Mouse (Mus musculus) embryonic facial prominence, embryonic 12.5 days (tissue): Measurements from ENCODE around the gene Itga11. TPM values are rescaled to one million over a fixed set of nuclear protein-coding genes. Genes with fewer than 3 reads are reported as not detected.
A peak's percentile ranks its signal among the peaks of the same experiment; 100 is the strongest.

Experiments used
- ATAC-seq: fragments of 200-750 bp; cut with Nextera tagmentation; 2 replicates; pipeline ENCODE4 v1.8.0; 2017; ENCODE audit not compliant: insufficient number of reproducible peaks, insufficient read depth, low FRiP score, low TSS enrichment
- H3K27ac ChIP-seq: fragments of 300-500 bp; sonication (generic); 2 replicates; pipeline ENCODE4 v1.5.1; 2016; ENCODE audit warnings: mild to moderate bottlenecking
- H3K27me3 ChIP-seq: fragments of 300-500 bp; sonication (generic); 2 replicates; pipeline ENCODE4 v1.6.1; 2016; ENCODE audit warnings: mild to moderate bottlenecking, moderate library complexity
- H3K36me3 ChIP-seq: fragments of 300-500 bp; sonication (generic); 2 replicates; pipeline ENCODE4 v1.6.1; 2016; ENCODE audit warnings: mild to moderate bottlenecking
- H3K4me1 ChIP-seq: fragments of 300-500 bp; sonication (generic); 2 replicates; pipeline ENCODE4 v1.6.1; 2016
- H3K4me2 ChIP-seq: fragments of 300-500 bp; sonication (generic); replicated peaks from 2 replicates; pipeline ENCODE4 v1.6.1; 2016; ENCODE audit warnings: mild to moderate bottlenecking, moderate library complexity
- H3K4me3 ChIP-seq: fragments of 300-500 bp; sonication (generic); 2 replicates; pipeline ENCODE4 v1.5.1; 2016; ENCODE audit warnings: mild to moderate bottlenecking
- H3K9ac ChIP-seq: fragments of 300-500 bp; sonication (generic); 2 replicates; pipeline ENCODE4 v1.6.1; 2016; ENCODE audit warnings: mild to moderate bottlenecking, moderate library complexity
- H3K9me3 ChIP-seq: fragments of 300-500 bp; sonication (generic); 2 replicates; pipeline ENCODE4 v1.6.1; 2016; ENCODE audit warnings: mild to moderate bottlenecking, moderate library complexity
- WGBS: fragments of 180-500 bp; shearing (Covaris S2); methylation state at CpG from one replicate; pipeline ENCODE4 v1.1.7; 2016; 5-methylcytosine and 5-hydroxymethylcytosine counted together
- polyA plus RNA-seq: library from polyadenylated mRNA; unstranded; fragments of >200 nt; fragmentation: Nextera tagmentation; extraction: Ambion mirVana; gene quantifications from 2 replicates; pipeline ENCODE4 v1.2.1, GENCODE M21; 2016

Itga11 gene
- 3.9 and 4.3 TPM in 2 replicates for polyA plus RNA-seq

DNA sequence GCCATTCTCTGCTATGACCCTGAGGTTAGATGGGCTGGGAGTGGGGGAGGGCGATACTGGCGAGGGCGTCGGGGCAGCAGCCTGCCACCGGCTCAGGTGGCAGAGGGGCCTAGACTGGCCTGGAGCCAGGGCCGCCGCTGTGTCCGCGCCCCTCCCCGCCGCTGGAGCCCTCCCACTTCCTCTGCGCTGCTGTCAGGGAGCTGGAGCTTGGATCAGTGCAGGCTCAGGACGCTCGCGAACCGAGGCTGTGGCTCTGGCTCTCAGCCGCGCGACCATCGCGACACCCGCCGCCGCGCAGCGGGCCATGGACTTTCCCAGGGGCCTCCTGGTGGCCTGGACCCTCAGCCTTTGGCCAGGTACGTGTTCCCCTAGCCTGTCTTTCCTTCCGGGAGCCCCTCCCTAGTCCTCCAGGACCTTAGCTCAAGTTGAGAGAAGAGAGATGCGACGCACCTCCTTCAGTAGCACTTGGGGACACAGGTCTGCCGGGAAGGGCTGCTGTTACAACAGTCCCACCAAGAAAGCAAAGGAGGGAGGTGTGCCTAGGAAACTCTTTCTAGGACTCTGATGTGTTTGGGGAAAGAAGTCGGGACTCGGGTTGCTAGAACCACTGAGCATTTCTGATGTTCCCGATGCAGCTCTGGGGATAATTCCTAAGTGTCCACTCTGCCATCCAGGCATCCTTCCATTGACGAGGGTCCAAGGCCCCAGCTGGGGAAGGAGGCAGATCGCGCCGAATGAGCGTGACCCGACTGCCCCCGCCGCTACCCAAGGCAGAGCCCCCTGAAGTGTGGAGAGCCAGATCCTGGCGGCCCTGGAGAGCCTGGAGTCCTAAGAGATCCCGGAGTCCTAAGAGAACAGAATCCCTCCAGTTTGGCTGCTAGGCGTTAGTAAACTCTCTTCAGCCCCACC lies at the start of gene Itga11:
TSS of gene Itga11 (plus strand) at position 186 of the 909 bp plus-strand sequence.
- ATAC-seq = peak; percentile 87; the same call in 1 of the 2 replicates
- peaks cover 19% of the 10 kb centered on the region for H3K4me1 ChIP-seq
- 1% methylated on average over 45 of the region's 45 CpGs for WGBS
- no peak within 1 kb of the TSS; the same call in 1 of the 2 replicates for H3K27ac ChIP-seq
- H3K4me2 ChIP-seq = peak within 1 kb of the TSS; percentile 61
- no peaks in the 10 kb centered on the region for H3K36me3 ChIP-seq
- peaks cover 22% of the 10 kb centered on the region for H3K27me3 ChIP-seq
- H3K4me3 ChIP-seq = peak within 1 kb of the TSS; percentile 40
- H3K9me3 ChIP-seq = no peaks in the 10 kb centered on the region
- peak within 1 kb of the TSS; percentile 43 for H3K9ac ChIP-seq

DNA sequence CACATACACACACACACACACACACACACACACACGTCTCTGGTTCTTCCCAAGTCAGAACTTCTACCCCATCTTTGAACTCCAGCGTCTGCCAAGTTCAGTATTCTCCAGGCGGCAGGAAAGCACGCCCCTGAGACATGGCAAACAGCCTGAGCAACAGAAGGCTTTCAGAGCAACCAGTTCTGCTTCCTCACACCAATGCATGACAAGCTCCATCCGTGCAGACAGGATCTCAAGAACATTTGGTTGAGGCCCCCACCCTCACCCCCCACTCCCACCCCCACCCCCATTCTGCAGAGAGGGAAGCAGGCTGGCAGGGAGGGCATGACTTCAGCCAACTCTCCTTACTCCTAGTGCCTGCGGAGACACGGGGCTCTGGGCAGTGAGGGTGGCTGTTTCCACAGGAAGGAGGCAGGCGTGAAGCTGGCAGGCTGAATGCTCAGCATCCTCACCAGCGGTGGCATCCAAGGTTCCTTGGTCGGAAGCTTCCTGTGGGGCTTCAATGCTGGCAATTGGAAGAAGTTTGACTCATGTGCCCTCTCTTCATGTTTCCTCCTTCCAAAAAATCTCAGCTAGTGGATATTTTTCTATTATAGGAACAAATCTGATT lies 46.9 kb upstream of the Itga11 start:
- 77% methylated on average over 10 of the region's 10 CpGs for WGBS
- H3K36me3 ChIP-seq = no peaks in the 10 kb centered on the region
- H3K27me3 ChIP-seq = no peaks in the 10 kb centered on the region
- H3K4me2 ChIP-seq = no peak overlapping the region
- H3K9me3 ChIP-seq = no peaks in the 10 kb centered on the region
- 0 out of 2 replicates have a peak, but pooled peaks cover 3% of the 10 kb centered on the region for H3K4me1 ChIP-seq
- H3K4me3 ChIP-seq = no peak overlapping the region
- H3K27ac ChIP-seq = no peak overlapping the region
- no peak for ATAC-seq
- H3K9ac ChIP-seq = no peak overlapping the region

DNA sequence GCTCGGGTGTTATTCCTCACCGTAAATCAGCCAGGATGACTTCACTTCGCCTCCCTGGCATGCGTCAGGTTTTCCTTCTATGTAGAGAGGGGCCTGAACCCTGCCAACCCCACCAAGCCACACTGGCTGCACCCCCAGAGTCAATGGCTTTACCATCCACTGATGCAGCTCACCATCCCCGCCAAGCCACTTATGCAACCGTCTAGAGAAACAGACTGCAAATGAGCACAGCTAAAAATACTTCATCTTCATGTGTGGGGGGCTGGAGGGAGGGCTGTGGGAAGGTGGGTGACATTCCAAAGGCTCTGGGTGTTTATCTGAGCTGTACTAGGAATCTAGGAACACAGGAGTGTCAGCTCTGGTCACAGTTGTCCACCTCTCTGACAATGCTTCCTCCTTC lies 45.2 kb upstream of the Itga11 start:
- no peaks in the 10 kb centered on the region for H3K27me3 ChIP-seq
- no peak overlapping the region for H3K4me3 ChIP-seq
- ATAC-seq = no peak
- H3K9me3 ChIP-seq = peaks cover 3% of the 10 kb centered on the region; the same call in 1 of the 2 replicates
- no peak overlapping the region for H3K9ac ChIP-seq
- no peaks in the 10 kb centered on the region for H3K36me3 ChIP-seq
- WGBS = 74% methylated on average over 6 of the region's 6 CpGs
- H3K27ac ChIP-seq = no peak overlapping the region
- H3K4me2 ChIP-seq = no peak overlapping the region
- 0 out of 2 replicates have a peak, but pooled peaks cover 2% of the 10 kb centered on the region for H3K4me1 ChIP-seq

DNA sequence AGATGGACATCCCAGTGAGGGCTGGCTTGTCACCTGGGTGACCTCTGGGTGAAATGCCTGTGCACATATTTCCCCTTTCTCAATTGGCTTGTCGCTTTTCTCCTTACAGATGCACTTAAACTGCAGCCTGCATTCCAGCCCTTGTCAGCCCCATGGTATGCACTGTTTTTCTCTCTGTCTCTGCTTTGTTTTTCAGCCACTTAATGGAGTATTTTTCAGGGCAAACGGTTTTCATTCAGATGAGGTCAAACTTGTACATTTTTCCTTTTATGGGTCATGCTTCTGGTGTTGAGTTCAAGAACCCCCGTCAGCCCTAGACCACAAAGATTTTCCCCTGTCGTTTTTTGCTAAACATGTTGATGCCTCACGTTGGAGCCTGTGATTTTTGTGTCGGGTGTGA lies 39.6 kb upstream of the Itga11 start:
- Histone ChIP-seq H3K9me3 (peaks cover 3% of the 10 kb centered on the region; the same call in 1 of the 2 replicates), H3K4me1 (0 out of 2 replicates have a peak, but pooled peaks cover 3% of the 10 kb centered on the region), H3K27ac (no peak overlapping the region), H3K36me3 (no peaks in the 10 kb centered on the region), H3K9ac (no peak overlapping the region), H3K4me2 (no peak overlapping the region), H3K4me3 (no peak overlapping the region), H3K27me3 (no peaks in the 10 kb centered on the region)
- no peak for ATAC-seq
- 33% methylated on average over 6 of the region's 6 CpGs for WGBS

GRCm38 (mm10) chr9:62639686-62640085 lies 37.9 kb upstream of the Itga11 start:
- Histone ChIP-seq H3K27me3 (no peaks in the 10 kb centered on the region), H3K36me3 (no peaks in the 10 kb centered on the region), H3K4me1 (peaks cover 8% of the 10 kb centered on the region; the same call in 1 of the 2 replicates), H3K4me2 (no peak overlapping the region), H3K9ac (no peak overlapping the region), H3K27ac (no peak overlapping the region), H3K9me3 (peaks cover 3% of the 10 kb centered on the region; the same call in 1 of the 2 replicates), H3K4me3 (no peak overlapping the region)
- ATAC-seq = no peak
- 66% methylated on average over 4 of the region's 4 CpGs for WGBS

GRCm38 (mm10) chr9:62640188-62640587 lies 37.4 kb upstream of the Itga11 start:
- H3K27ac ChIP-seq = no peak overlapping the region
- H3K9ac ChIP-seq = no peak overlapping the region
- no peaks in the 10 kb centered on the region for H3K27me3 ChIP-seq
- H3K4me2 ChIP-seq = no peak overlapping the region
- no peak for ATAC-seq
- 97% methylated on average over 2 of the region's 2 CpGs for WGBS
- peaks cover 3% of the 10 kb centered on the region; the same call in 1 of the 2 replicates for H3K9me3 ChIP-seq
- H3K36me3 ChIP-seq = no peaks in the 10 kb centered on the region
- H3K4me1 ChIP-seq = peaks cover 13% of the 10 kb centered on the region; the same call in 1 of the 2 replicates
- H3K4me3 ChIP-seq = no peak overlapping the region

GRCm38 (mm10) chr9:62645716-62646400 lies 31.8 kb upstream of the Itga11 start:
- no peak overlapping the region; the same call in 1 of the 2 replicates for H3K9ac ChIP-seq
- H3K4me2 ChIP-seq = no peak overlapping the region
- WGBS = 72% methylated on average over 6 of the region's 6 CpGs
- H3K9me3 ChIP-seq = no peaks in the 10 kb centered on the region
- peaks cover 31% of the 10 kb centered on the region for H3K4me1 ChIP-seq
- H3K27ac ChIP-seq = peak overlapping the region; percentile 48
- H3K4me3 ChIP-seq = no peak overlapping the region
- no peak for ATAC-seq
- no peaks in the 10 kb centered on the region for H3K36me3 ChIP-seq
- no peaks in the 10 kb centered on the region for H3K27me3 ChIP-seq

- H3K4me2 ChIP-seq = no peak overlapping the region
- ATAC-seq = no peak
- H3K9ac ChIP-seq = no peak overlapping the region
- peak overlapping the region; percentile 48; the same call in 1 of the 2 replicates for H3K27ac ChIP-seq
- no peaks in the 10 kb centered on the region for H3K9me3 ChIP-seq
- peaks cover 31% of the 10 kb centered on the region for H3K4me1 ChIP-seq
- no peaks in the 10 kb centered on the region for H3K36me3 ChIP-seq
- no peak overlapping the region for H3K4me3 ChIP-seq
- H3K27me3 ChIP-seq = no peaks in the 10 kb centered on the region
- WGBS = 30% methylated on average over 7 of the region's 7 CpGs
These were observed 30.9 kb upstream of the Itga11 start for GRCm38 (mm10) chr9:62646721-62647183.

- Histone ChIP-seq H3K9ac (no peak overlapping the region), H3K4me1 (peaks cover 27% of the 10 kb centered on the region), H3K9me3 (no peaks in the 10 kb centered on the region), H3K4me3 (no peak overlapping the region), H3K36me3 (no peaks in the 10 kb centered on the region), H3K27me3 (no peaks in the 10 kb centered on the region), H3K27ac (peak overlapping the region; percentile 69), H3K4me2 (0 out of 2 replicates have a peak overlapping the region, but pooled peaks have one; percentile 9)
- 66% methylated on average over 3 of the region's 3 CpGs for WGBS
- no peak for ATAC-seq
These were observed 28.2 kb upstream of the Itga11 start for GRCm38 (mm10) chr9:62649444-62649843.

DNA sequence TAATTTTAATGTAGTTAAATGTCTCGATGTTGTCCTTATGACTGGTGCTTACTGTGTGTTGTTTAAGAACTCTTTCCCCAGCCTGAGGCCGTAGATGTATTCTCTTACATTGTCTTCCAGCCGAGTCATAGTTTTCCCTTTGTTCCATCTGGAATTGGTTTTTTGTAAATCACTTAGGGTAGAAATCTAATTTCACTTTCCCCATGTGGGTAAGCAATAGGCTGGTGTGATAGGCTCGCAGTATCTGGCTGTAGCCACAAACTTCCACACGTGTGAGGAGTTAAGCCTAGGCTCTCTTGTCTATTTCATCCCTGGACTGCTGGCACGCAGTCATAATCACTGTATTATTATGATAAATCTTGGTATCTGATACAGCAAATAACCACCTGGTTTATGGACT lies 26.9 kb upstream of the Itga11 start:
- H3K36me3 ChIP-seq = no peaks in the 10 kb centered on the region
- no peaks in the 10 kb centered on the region for H3K27me3 ChIP-seq
- 40% methylated on average over 6 of the region's 6 CpGs for WGBS
- ATAC-seq = no peak
- H3K4me3 ChIP-seq = no peak overlapping the region
- H3K4me1 ChIP-seq = peaks cover 16% of the 10 kb centered on the region
- H3K27ac ChIP-seq = peak overlapping the region; percentile 59; the same call in 1 of the 2 replicates
- H3K9me3 ChIP-seq = no peaks in the 10 kb centered on the region
- no peak overlapping the region for H3K4me2 ChIP-seq
- H3K9ac ChIP-seq = no peak overlapping the region

DNA sequence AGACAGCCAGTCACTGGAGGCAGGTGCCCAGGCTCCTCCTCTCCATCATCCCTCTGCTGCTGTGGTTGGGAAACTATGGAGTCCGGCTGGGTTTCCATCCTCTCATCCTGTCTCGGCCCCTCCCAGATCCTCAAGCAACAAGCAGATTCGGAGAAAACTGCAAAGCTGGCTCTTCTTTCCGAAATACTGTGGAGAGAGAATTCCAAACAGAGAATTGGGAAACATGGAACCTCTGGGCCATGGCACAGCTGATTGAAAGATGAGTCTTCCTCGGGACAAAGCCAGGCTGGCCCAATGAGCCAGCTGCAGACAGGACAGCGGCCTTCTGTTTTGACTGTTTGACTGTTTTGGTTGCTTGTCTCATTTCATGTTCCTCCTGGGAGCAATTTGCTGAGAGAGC lies 23.3 kb upstream of the Itga11 start:
- whole genome bisulfite sequencing = 41% methylated on average over 6 of the region's 6 CpGs

More for the DNA sequence above, 23.3 kb upstream of the Itga11 start:
- no peak for ATAC-seq
- peaks cover 2% of the 10 kb centered on the region; the same call in 1 of the 2 replicates for H3K4me1 ChIP-seq
- no peaks in the 10 kb centered on the region for H3K9me3 ChIP-seq
- no peak overlapping the region for H3K4me3 ChIP-seq
- H3K27me3 ChIP-seq = no peaks in the 10 kb centered on the region
- H3K9ac ChIP-seq = no peak overlapping the region
- H3K27ac ChIP-seq = 0 out of 2 replicates have a peak overlapping the region, but pooled peaks have one; percentile 18
- H3K36me3 ChIP-seq = no peaks in the 10 kb centered on the region
- H3K4me2 ChIP-seq = no peak overlapping the region
